Mouse (Mus musculus) kidney, adult 2 months (tissue): ENCODE data around the gene Mamstr. TPM values are rescaled to one million over a fixed set of nuclear protein-coding genes. Genes with fewer than 3 reads are reported as not detected.
A peak's percentile ranks its signal among the peaks of the same experiment; 100 is the strongest.

Source experiments
- DNase-seq: peaks from one replicate; pipeline ENCODE4 v3.0.0; 2021
- H3K27ac ChIP-seq: fragments of 200-500 bp; 2 replicates; pipeline ENCODE4 v1.5.1; 2012; ENCODE audit warnings: low read depth, low read length, control low read depth, inconsistent platforms; ENCODE audit not compliant: insufficient read depth
- H3K27me3 ChIP-seq: fragments of 200-500 bp; replicated peaks from 2 replicates; pipeline ENCODE4 v1.6.1; 2012; ENCODE audit warnings: mild to moderate bottlenecking, moderate library complexity, low read length, inconsistent platforms; ENCODE audit not compliant: control insufficient read depth, insufficient read depth
- H3K36me3 ChIP-seq: fragments of 200-500 bp; 2 replicates; pipeline ENCODE4 v1.6.1; 2012; ENCODE audit warnings: mild to moderate bottlenecking, moderate library complexity, low read length, inconsistent platforms; ENCODE audit not compliant: control insufficient read depth, insufficient read depth
- H3K4me1 ChIP-seq: fragments of 200-500 bp; 2 replicates; pipeline ENCODE4 v1.6.1; 2011; ENCODE audit warnings: low read length; ENCODE audit not compliant: control insufficient read depth, insufficient read depth
- H3K4me3 ChIP-seq: fragments of 200-500 bp; 2 replicates; pipeline ENCODE4 v1.5.1; 2011; ENCODE audit warnings: mild to moderate bottlenecking, low read depth, low read length, control low read depth; ENCODE audit not compliant: insufficient read depth
- CTCF ChIP-seq: fragments of 200-500 bp; conservative IDR thresholded peaks from 2 replicates; pipeline ENCODE4 v1.5.1; 2011; ENCODE audit warnings: low read depth, mild to moderate bottlenecking, control low read depth, low read length, moderate library complexity, mixed read lengths; ENCODE audit not compliant: insufficient read depth, insufficient read length
- POLR2A ChIP-seq: fragments of 200-500 bp; IDR thresholded peaks from one replicate; pipeline ENCODE4 v1.6.1; 2011; ENCODE audit warnings: low read depth, low read length, control low read depth
- WGBS: fragments of 180-500 bp; shearing (Covaris S2); methylation state at CpG from one replicate; pipeline ENCODE4 v1.1.7; 2018; 5-methylcytosine and 5-hydroxymethylcytosine counted together
- polyA plus RNA-seq: library from polyadenylated mRNA; depleted of rRNA; stranded (reverse); fragments of >200 nt; gene quantifications from 2 replicates; pipeline ENCODE4 v1.2.3, GENCODE M21; 2012

Gene Mamstr
- polyA plus RNA-seq, 1 experiment: 2.5 TPM

GRCm38 (mm10) chr7:45597527-45597926 is 42.2 kb upstream of the Mamstr start:
- 69% methylated on average over 6 of the region's 6 CpGs for WGBS
- no peak for TF ChIP-seq CTCF
- TF ChIP-seq POLR2A: no peak
- Histone ChIP-seq H3K4me3 (no peak overlapping the region), H3K36me3 (no peaks in the 10 kb centered on the region), H3K4me1 (0 out of 2 replicates have a peak, but pooled peaks cover 4% of the 10 kb centered on the region), H3K27ac (no peak overlapping the region), H3K27me3 (no peaks in the 10 kb centered on the region)
- peak; percentile 88 for DNase-seq

- Histone ChIP-seq H3K36me3 (no peaks in the 10 kb centered on the region), H3K4me1 (0 out of 2 replicates have a peak, but pooled peaks cover 4% of the 10 kb centered on the region), H3K27ac (no peak overlapping the region), H3K27me3 (no peaks in the 10 kb centered on the region), H3K4me3 (no peak overlapping the region)
- no peak for TF ChIP-seq POLR2A
- TF ChIP-seq CTCF: no peak
- DNase-seq: no peak
- WGBS: 67% methylated on average over 18 of the region's 18 CpGs
These were observed 40.6 kb upstream of the Mamstr start for GRCm38 (mm10) chr7:45598960-45599879.

- H3K27ac ChIP-seq: no peak overlapping the region
- no peak overlapping the region for H3K4me3 ChIP-seq
- TF ChIP-seq CTCF (no peak), POLR2A (no peak)
- no peaks in the 10 kb centered on the region for H3K27me3 ChIP-seq
- 54% methylated on average over 9 of the region's 9 CpGs for WGBS
- DNase-seq: no peak
- H3K4me1 ChIP-seq: no peaks in the 10 kb centered on the region; the same call in 1 of the 2 replicates
- no peaks in the 10 kb centered on the region for H3K36me3 ChIP-seq
These were observed 34.0 kb upstream of the Mamstr start for GRCm38 (mm10) chr7:45605704-45606289.

- TF ChIP-seq CTCF (no peak), POLR2A (no peak)
- 67% methylated on average over 1 of the region's 1 CpGs for WGBS
- Histone ChIP-seq H3K27ac (no peak overlapping the region), H3K4me1 (no peaks in the 10 kb centered on the region; the same call in 1 of the 2 replicates), H3K4me3 (no peak overlapping the region), H3K27me3 (no peaks in the 10 kb centered on the region), H3K36me3 (no peaks in the 10 kb centered on the region)
- no peak for DNase-seq
These were observed 30.3 kb upstream of the Mamstr start for GRCm38 (mm10) chr7:45609511-45609910.

GRCm38 (mm10) chr7:45616277-45616676 is 23.5 kb upstream of the Mamstr start:
- TF ChIP-seq CTCF: no peak
- TF ChIP-seq POLR2A: no peak
- peak; percentile 62 for DNase-seq
- Histone ChIP-seq H3K4me1 (no peaks in the 10 kb centered on the region; the same call in 1 of the 2 replicates), H3K27me3 (no peaks in the 10 kb centered on the region), H3K36me3 (no peaks in the 10 kb centered on the region), H3K27ac (no peak overlapping the region), H3K4me3 (no peak overlapping the region)
- 42% methylated on average over 6 of the region's 6 CpGs for WGBS

GRCm38 (mm10) chr7:45617042-45617695 is 22.6 kb upstream of the Mamstr start, which contains the start of gene Fut1:
TSS of gene Fut1 (plus strand) at chr7:45617289.
- Histone ChIP-seq H3K27ac (no peak within 1 kb of the TSS), H3K36me3 (no peaks in the 10 kb centered on the region), H3K4me1 (no peaks in the 10 kb centered on the region), H3K4me3 (no peak within 1 kb of the TSS), H3K27me3 (no peaks in the 10 kb centered on the region)
- peak; percentile 46 for DNase-seq
- TF ChIP-seq CTCF (no peak), POLR2A (no peak)
- 19% methylated on average over 31 of the region's 31 CpGs for WGBS

GRCm38 (mm10) chr7:45618316-45618715 is 21.5 kb upstream of the Mamstr start:
- no peaks in the 10 kb centered on the region for H3K4me1 ChIP-seq
- no peaks in the 10 kb centered on the region for H3K36me3 ChIP-seq
- H3K27me3 ChIP-seq: no peaks in the 10 kb centered on the region
- no peak for TF ChIP-seq CTCF
- no peak for TF ChIP-seq POLR2A
- H3K27ac ChIP-seq: no peak overlapping the region
- DNase-seq: no peak
- no peak overlapping the region for H3K4me3 ChIP-seq
- 90% methylated on average over 5 of the region's 5 CpGs for whole genome bisulfite sequencing
